Mouse (Mus musculus) limb, embryonic 10.5 days (tissue): Measurements from ENCODE around the gene Plcb4. TPM values are rescaled to one million over a fixed set of nuclear protein-coding genes. Genes with fewer than 3 reads are reported as not detected.
A peak's percentile ranks its signal among the peaks of the same experiment; 100 is the strongest.

Experiments used
- DNase-seq: peaks from one replicate; pipeline ENCODE4 v3.0.0-alpha.2; 2017; ENCODE audit warnings: low spot score
- H3K27ac ChIP-seq: fragments of 300-500 bp; sonication (generic); 2 replicates; pipeline ENCODE4 v1.5.1; 2016; ENCODE audit warnings: mild to moderate bottlenecking
- H3K27me3 ChIP-seq: fragments of 300-500 bp; sonication (generic); 2 replicates; pipeline ENCODE4 v1.6.1; 2016; ENCODE audit warnings: low read depth, mild to moderate bottlenecking; ENCODE audit not compliant: poor library complexity, severe bottlenecking
- H3K36me3 ChIP-seq: fragments of 300-500 bp; sonication (generic); 2 replicates; pipeline ENCODE4 v1.6.1; 2016; ENCODE audit warnings: mild to moderate bottlenecking, moderate library complexity
- H3K4me1 ChIP-seq: fragments of 300-500 bp; sonication (generic); 2 replicates; pipeline ENCODE4 v1.6.1; 2016
- H3K4me3 ChIP-seq: fragments of 300-500 bp; sonication (generic); 2 replicates; pipeline ENCODE4 v1.5.1; 2016; ENCODE audit warnings: mild to moderate bottlenecking, moderate library complexity
- H3K9me3 ChIP-seq: fragments of 300-500 bp; sonication (generic); replicated peaks from 2 replicates; pipeline ENCODE4 v1.6.1; 2016; ENCODE audit warnings: mild to moderate bottlenecking
- WGBS: fragments of 180-500 bp; shearing (Covaris S2); methylation state at CpG from one replicate; pipeline ENCODE4 v1.1.7; 2016; 5-methylcytosine and 5-hydroxymethylcytosine counted together
- polyA plus RNA-seq: library from polyadenylated mRNA; unstranded; fragments of >200 nt; fragmentation: Nextera tagmentation; extraction: Ambion mirVana; gene quantifications from 2 replicates; pipeline ENCODE4 v1.2.1, GENCODE M21; 2016

Gene Plcb4
- polyA plus RNA-seq, 1 experiment from 2014 or later, result 10.7 TPM

- Histone ChIP-seq H3K27ac (no peak overlapping the region), H3K36me3 (no peaks in the 10 kb centered on the region), H3K27me3 (no peaks in the 10 kb centered on the region), H3K4me3 (no peak overlapping the region), H3K9me3 (no peaks in the 10 kb centered on the region), H3K4me1 (no peaks in the 10 kb centered on the region)
- no peak for DNase-seq
- 83% methylated on average over 4 of the region's 4 CpGs for WGBS
These were observed 189.4 kb downstream of the Plcb4 start for GRCm38 (mm10) chr2:135848169-135848568.

DNA sequence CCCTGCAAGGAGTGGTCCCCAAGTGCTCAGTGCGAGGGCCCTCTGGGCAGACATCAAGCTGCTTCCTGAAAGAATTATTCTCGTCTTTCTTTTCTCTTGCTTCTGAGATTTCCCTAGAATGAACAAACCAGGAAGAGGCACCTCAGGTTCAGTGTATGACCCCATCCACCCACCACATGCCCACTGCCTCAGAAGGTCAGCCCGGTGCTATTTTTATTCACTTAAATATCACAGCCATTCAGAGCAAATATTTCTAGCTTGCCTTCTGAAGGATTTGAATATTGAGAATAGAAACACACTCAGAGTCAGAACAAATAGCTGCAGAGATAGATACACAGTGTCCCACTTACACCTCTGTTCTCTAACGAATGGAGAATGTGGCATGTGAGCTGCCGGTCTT, 193.2 kb downstream of the Plcb4 start:
- no peaks in the 10 kb centered on the region for H3K9me3 ChIP-seq
- H3K36me3 ChIP-seq, result no peaks in the 10 kb centered on the region
- H3K4me3 ChIP-seq, result no peak overlapping the region
- H3K27ac ChIP-seq, result no peak overlapping the region
- no peak for DNase-seq
- H3K27me3 ChIP-seq, result no peaks in the 10 kb centered on the region
- WGBS, result 88% methylated on average over 5 of the region's 5 CpGs
- peaks cover 12% of the 10 kb centered on the region; the same call in 1 of the 2 replicates for H3K4me1 ChIP-seq

DNA sequence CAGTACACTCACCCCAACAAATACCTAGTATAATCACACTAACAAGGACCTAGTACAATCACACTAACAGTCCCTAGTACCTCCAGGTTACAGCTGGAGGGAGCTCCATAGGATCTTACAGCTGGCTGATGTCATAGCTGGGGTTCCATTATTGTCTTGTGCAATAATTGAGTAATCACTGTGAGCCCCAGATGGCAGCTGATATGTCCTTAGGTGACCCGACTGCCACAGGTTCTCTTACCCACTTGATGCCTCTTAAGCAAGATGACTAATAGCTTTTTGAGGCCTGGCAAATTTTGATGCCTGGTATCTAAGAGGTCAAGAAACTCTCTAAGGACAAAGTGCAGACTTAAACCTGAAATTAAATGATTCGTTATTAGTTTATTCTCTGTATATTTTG, 194.3 kb downstream of the Plcb4 start:
- peaks cover 12% of the 10 kb centered on the region; the same call in 1 of the 2 replicates for H3K4me1 ChIP-seq
- H3K27ac ChIP-seq, result no peak overlapping the region
- H3K9me3 ChIP-seq, result no peaks in the 10 kb centered on the region
- DNase-seq, result no peak
- H3K4me3 ChIP-seq, result no peak overlapping the region
- H3K36me3 ChIP-seq, result no peaks in the 10 kb centered on the region
- WGBS, result 87% methylated on average over 2 of the region's 2 CpGs
- no peaks in the 10 kb centered on the region for H3K27me3 ChIP-seq

GRCm38 (mm10) chr2:135854059-135854458, 195.2 kb downstream of the Plcb4 start:
- WGBS, result 89% methylated on average over 2 of the region's 2 CpGs

DNA sequence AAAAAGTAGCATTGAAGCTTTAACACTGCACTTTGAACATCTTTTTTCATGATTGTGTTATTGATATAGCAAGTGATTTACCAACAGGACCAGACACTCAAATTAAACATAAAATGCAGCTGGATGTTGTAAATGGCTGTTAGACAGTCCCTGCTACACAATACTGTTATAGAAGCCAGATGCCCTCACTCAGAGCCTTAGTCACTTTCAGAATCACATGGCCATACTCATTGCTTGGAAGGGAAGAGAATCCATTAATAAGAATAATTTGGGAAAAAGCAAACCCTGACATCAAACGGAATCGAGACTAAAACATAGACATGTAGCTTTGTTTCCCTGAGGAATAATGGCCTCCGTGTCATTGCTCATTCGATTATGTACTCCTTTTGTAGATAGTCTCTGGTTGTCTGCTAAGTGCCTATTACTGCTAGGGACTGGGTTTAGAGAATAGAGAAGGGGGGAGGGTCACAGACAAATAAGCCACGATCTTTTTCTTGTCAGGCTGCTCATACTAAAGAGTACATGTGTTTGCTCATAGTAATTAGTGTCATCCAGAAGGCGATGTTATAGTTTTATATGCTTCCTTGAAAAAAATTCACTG, 197.2 kb downstream of the Plcb4 start:
- 76% methylated on average over 6 of the region's 6 CpGs for WGBS
- Histone ChIP-seq H3K27me3 (no peaks in the 10 kb centered on the region), H3K27ac (no peak overlapping the region), H3K4me3 (no peak overlapping the region), H3K4me1 (peaks cover 12% of the 10 kb centered on the region; the same call in 1 of the 2 replicates), H3K9me3 (no peaks in the 10 kb centered on the region), H3K36me3 (no peaks in the 10 kb centered on the region)
- DNase-seq, result no peak

More at GRCm38 (mm10) chr2:135854059-135854458, 195.2 kb downstream of the Plcb4 start:
- Histone ChIP-seq H3K4me1 (peaks cover 12% of the 10 kb centered on the region; the same call in 1 of the 2 replicates), H3K27ac (no peak overlapping the region), H3K36me3 (no peaks in the 10 kb centered on the region), H3K9me3 (no peaks in the 10 kb centered on the region), H3K27me3 (no peaks in the 10 kb centered on the region), H3K4me3 (no peak overlapping the region)
- DNase-seq, result no peak

GRCm38 (mm10) chr2:135856826-135857225, 198.0 kb downstream of the Plcb4 start:
- Histone ChIP-seq H3K27me3 (no peaks in the 10 kb centered on the region), H3K27ac (no peak overlapping the region), H3K4me1 (peaks cover 12% of the 10 kb centered on the region; the same call in 1 of the 2 replicates), H3K9me3 (no peaks in the 10 kb centered on the region), H3K4me3 (no peak overlapping the region), H3K36me3 (no peaks in the 10 kb centered on the region)
- 94% methylated on average over 2 of the region's 2 CpGs for WGBS
- no peak for DNase-seq

DNA sequence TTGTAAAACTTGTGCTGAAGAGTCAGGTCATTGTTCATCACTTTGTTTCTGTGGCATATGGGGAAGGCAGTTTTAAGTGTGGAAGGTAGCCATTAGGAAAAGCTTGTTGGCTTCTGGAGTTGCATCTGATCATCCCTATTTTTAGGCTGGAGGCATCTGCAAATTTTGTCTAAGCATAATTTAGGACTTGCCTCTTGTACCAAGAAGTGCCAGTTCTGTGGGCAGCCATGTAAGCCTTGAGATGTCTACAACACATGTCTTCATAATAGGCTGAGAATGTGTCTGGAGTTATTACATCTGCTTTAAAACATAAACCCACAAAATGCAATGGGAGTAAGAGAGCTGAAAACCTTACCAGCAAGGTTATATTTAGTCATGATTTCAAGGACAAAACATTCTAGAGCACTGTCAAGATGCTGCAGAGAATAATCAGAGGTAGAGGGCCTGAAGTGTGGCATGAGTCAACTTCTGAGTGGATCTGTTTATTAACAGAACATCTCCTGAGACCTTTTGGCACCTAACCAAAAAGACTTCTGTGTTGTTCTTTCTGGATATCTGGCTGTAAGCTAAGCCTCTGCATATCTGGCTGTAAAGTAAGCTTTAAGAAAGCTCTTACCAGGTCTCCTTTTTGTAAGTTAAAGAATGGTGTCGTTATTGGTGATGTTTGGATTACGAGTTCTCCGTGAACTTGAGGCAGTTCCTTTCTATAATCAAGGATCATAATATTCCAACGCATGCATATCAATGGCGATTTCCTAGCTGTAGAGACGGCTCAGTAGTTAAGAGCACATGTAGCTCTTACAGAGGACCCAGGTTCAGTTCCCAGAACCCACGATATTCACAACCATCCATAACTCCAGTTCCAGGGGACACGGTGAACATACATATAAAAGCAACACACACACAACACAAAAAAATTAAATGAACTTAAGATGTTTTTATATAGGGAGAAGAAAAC, 203.0 kb downstream of the Plcb4 start:
- DNase-seq, result no peak

GRCm38 (mm10) chr2:135862489-135863390, 203.9 kb downstream of the Plcb4 start:
- DNase-seq, result no peak
- H3K27me3 ChIP-seq, result no peaks in the 10 kb centered on the region
- no peaks in the 10 kb centered on the region for H3K9me3 ChIP-seq
- H3K36me3 ChIP-seq, result no peaks in the 10 kb centered on the region
- no peak overlapping the region for H3K4me3 ChIP-seq
- 90% methylated on average over 5 of the region's 5 CpGs for WGBS
- H3K4me1 ChIP-seq, result peaks cover 21% of the 10 kb centered on the region
- H3K27ac ChIP-seq, result no peak overlapping the region

More for the DNA sequence above, 203.0 kb downstream of the Plcb4 start:
- WGBS, result 91% methylated on average over 8 of the region's 8 CpGs
- no peak overlapping the region for H3K4me3 ChIP-seq
- H3K27ac ChIP-seq, result no peak overlapping the region
- H3K9me3 ChIP-seq, result no peaks in the 10 kb centered on the region
- H3K36me3 ChIP-seq, result no peaks in the 10 kb centered on the region
- peaks cover 16% of the 10 kb centered on the region for H3K4me1 ChIP-seq
- no peaks in the 10 kb centered on the region for H3K27me3 ChIP-seq

- 84% methylated on average over 4 of the region's 4 CpGs for WGBS
- no peaks in the 10 kb centered on the region for H3K9me3 ChIP-seq
- H3K27ac ChIP-seq, result no peak overlapping the region
- no peaks in the 10 kb centered on the region for H3K27me3 ChIP-seq
- no peak for DNase-seq
- H3K4me3 ChIP-seq, result no peak overlapping the region
- H3K4me1 ChIP-seq, result peaks cover 21% of the 10 kb centered on the region
- H3K36me3 ChIP-seq, result no peaks in the 10 kb centered on the region
These were observed 204.7 kb downstream of the Plcb4 start for GRCm38 (mm10) chr2:135863391-135864076.

DNA sequence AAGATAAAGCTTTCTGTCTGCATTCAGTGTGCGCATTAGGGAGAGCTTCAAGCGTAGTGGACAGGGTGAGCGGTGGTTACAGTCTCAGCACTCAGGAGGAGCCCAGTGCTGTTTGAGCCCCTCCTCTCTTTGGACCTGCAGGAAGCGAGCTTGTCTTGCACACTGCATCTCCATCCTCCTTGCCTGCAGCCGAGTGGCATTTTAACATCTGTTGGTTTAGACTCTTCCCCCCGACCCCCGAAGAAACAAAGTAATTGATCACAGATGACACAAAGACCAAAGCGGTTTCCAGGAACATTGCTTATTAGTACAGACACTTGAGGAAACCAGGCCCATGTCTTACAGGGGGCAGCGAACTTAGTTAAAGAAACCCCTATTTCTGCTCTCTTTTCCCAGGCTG, 207.6 kb downstream of the Plcb4 start:
- Histone ChIP-seq H3K4me3 (0 out of 2 replicates have a peak overlapping the region, but pooled peaks have one; percentile 0), H3K27ac (peak overlapping the region; percentile 57), H3K4me1 (peaks cover 21% of the 10 kb centered on the region), H3K27me3 (no peaks in the 10 kb centered on the region), H3K9me3 (no peaks in the 10 kb centered on the region), H3K36me3 (no peaks in the 10 kb centered on the region)
- WGBS, result 23% methylated on average over 9 of the region's 9 CpGs
- DNase-seq, result peak; percentile 44

DNA sequence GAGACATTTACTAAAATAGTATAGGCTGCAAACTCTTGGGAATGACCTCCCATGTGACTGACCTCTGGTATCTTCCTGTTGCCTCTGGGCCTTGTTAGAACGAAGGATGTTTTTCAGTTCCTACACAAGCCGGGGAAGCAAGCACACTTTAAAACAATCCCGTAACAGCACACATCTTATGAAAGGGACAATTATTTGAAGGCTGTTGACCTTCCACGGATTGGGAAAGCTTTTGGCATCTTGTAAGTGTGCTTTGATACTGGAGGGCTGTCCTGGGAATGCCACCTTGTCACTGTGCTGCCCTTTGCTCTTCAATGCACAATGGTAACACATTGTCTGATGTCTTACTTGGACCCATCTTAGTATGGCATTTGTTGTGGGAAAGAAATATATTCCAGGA, 208.0 kb downstream of the Plcb4 start:
- H3K4me3 ChIP-seq, result no peak overlapping the region
- H3K27ac ChIP-seq, result peak overlapping the region; percentile 57
- H3K27me3 ChIP-seq, result no peaks in the 10 kb centered on the region
- no peaks in the 10 kb centered on the region for H3K36me3 ChIP-seq
- no peaks in the 10 kb centered on the region for H3K9me3 ChIP-seq
- 22% methylated on average over 4 of the region's 4 CpGs for WGBS
- no peak for DNase-seq
- H3K4me1 ChIP-seq, result peaks cover 21% of the 10 kb centered on the region

GRCm38 (mm10) chr2:135869637-135870036, 210.8 kb downstream of the Plcb4 start:
- H3K9me3 ChIP-seq, result no peaks in the 10 kb centered on the region
- H3K36me3 ChIP-seq, result no peaks in the 10 kb centered on the region
- no peak for DNase-seq
- H3K27ac ChIP-seq, result no peak overlapping the region
- 89% methylated on average over 7 of the region's 7 CpGs for WGBS
- H3K4me3 ChIP-seq, result no peak overlapping the region
- H3K4me1 ChIP-seq, result peaks cover 21% of the 10 kb centered on the region
- no peaks in the 10 kb centered on the region for H3K27me3 ChIP-seq
